Mouse (Mus musculus): ENCODE measurements at regions not wholly inside any gene's neighbourhood (a gene's known extent, or its start where the extent isn't known, plus 50 kb on each side); places are given as distances from the start of the nearest gene placed in this dataset.
A peak's percentile ranks its signal among the peaks of the same experiment; 100 is the strongest.
"Not testable (repeated sequence)": the region's sequence is repeated elsewhere in the genome, so short reads cannot be mapped to it uniquely, and the experiment has no call there.

- not testable (repeated sequence) for H3K4me1 ChIP-seq; H3K4me3 ChIP-seq; H3K36me3 ChIP-seq; H3K27ac ChIP-seq; H3K9ac ChIP-seq; H3K4me2 ChIP-seq (replicated peaks); H3K27me3 ChIP-seq; ATAC-seq (ENCODE audit: low FRiP score, low read depth)
- peaks cover 24% of the 10 kb centered on the region for H3K9me3 ChIP-seq
- WGBS = 89% methylated on average over 20 of the region's 20 CpGs
Observed at GRCm38 (mm10) chr9:3116311-3116710, 79.6 kb downstream of the Gm10715 start.

GRCm38 (mm10) chr9:3161181-3161580 lies 124.5 kb downstream of the Gm10715 start:
- no peak overlapping the region for H3K4me3 ChIP-seq
- no peaks in the 10 kb centered on the region for H3K36me3 ChIP-seq
- H3K4me1 ChIP-seq = no peaks in the 10 kb centered on the region
- no peak overlapping the region for H3K4me2 ChIP-seq (replicated peaks)
- no peaks in the 10 kb centered on the region for H3K27me3 ChIP-seq
- no peak overlapping the region for H3K27ac ChIP-seq
- no peak for ATAC-seq (ENCODE audit: low FRiP score, low read depth)
- H3K9ac ChIP-seq = no peak overlapping the region
- peaks cover 61% of the 10 kb centered on the region for H3K9me3 ChIP-seq

GRCm38 (mm10) chr9:3184343-3184742 lies 147.7 kb downstream of the Gm10715 start:
- Histone ChIP-seq H3K4me2 (replicated peaks) (no peak overlapping the region), H3K9me3 (peaks cover 38% of the 10 kb centered on the region), H3K4me1 (no peaks in the 10 kb centered on the region), H3K27ac (no peak overlapping the region), H3K36me3 (no peaks in the 10 kb centered on the region), H3K27me3 (no peaks in the 10 kb centered on the region), H3K4me3 (no peak overlapping the region), H3K9ac (no peak overlapping the region)
- no peak for ATAC-seq (ENCODE audit: low FRiP score, low read depth)

- no peak for ATAC-seq (ENCODE audit: low FRiP score, low read depth)
- Histone ChIP-seq H3K27ac (no peak overlapping the region), H3K4me1 (no peaks in the 10 kb centered on the region), H3K9me3 (peaks cover 14% of the 10 kb centered on the region; the same call in 1 of the 2 replicates), H3K36me3 (no peaks in the 10 kb centered on the region), H3K4me2 (replicated peaks) (no peak overlapping the region; the same call in 1 of the 2 replicates), H3K27me3 (no peaks in the 10 kb centered on the region), H3K4me3 (no peak overlapping the region), H3K9ac (no peak overlapping the region)
- 31% methylated on average over 33 of the region's 33 CpGs for WGBS
Observed at GRCm38 (mm10) chr9:3199151-3200018, 135.6 kb upstream of the Alkbh8 start.

GRCm38 (mm10) chr9:3200019-3200347 lies 135.0 kb upstream of the Alkbh8 start:
- not testable (repeated sequence) for H3K27me3 ChIP-seq; H3K4me2 ChIP-seq (replicated peaks); H3K4me3 ChIP-seq; H3K4me1 ChIP-seq; ATAC-seq (ENCODE audit: low FRiP score, low read depth); H3K9ac ChIP-seq; H3K36me3 ChIP-seq; H3K27ac ChIP-seq
- H3K9me3 ChIP-seq = peaks cover 14% of the 10 kb centered on the region; the same call in 1 of the 2 replicates
- 46% methylated on average over 16 of the region's 16 CpGs for WGBS

- H3K27ac ChIP-seq; H3K36me3 ChIP-seq; H3K9me3 ChIP-seq; H3K9ac ChIP-seq; ATAC-seq (ENCODE audit: low FRiP score, low read depth); H3K4me2 ChIP-seq (replicated peaks); H3K4me1 ChIP-seq; H3K4me3 ChIP-seq; H3K27me3 ChIP-seq: not testable (repeated sequence)
- 100% methylated on average over 1 of the region's 1 CpGs for WGBS
Observed at GRCm38 (mm10) chr9:3208120-3208519, 126.8 kb upstream of the Alkbh8 start.

- no peak overlapping the region for H3K27ac ChIP-seq
- 61% methylated on average over 10 of the region's 10 CpGs for WGBS
- H3K36me3 ChIP-seq = no peaks in the 10 kb centered on the region
- peaks cover 48% of the 10 kb centered on the region for H3K9me3 ChIP-seq
- no peak overlapping the region for H3K4me2 ChIP-seq (replicated peaks)
- H3K27me3 ChIP-seq = no peaks in the 10 kb centered on the region
- H3K4me3 ChIP-seq = no peak overlapping the region
- no peak overlapping the region for H3K9ac ChIP-seq
- peak; percentile 99 for ATAC-seq (ENCODE audit: low FRiP score, low read depth)
- H3K4me1 ChIP-seq = no peaks in the 10 kb centered on the region
Observed at GRCm38 (mm10) chr9:3258396-3259300, 76.3 kb upstream of the Alkbh8 start.

GRCm38 (mm10) chr9:3260181-3260580 lies 74.8 kb upstream of the Alkbh8 start:
- Histone ChIP-seq H3K27me3 (no peaks in the 10 kb centered on the region), H3K9me3 (peaks cover 49% of the 10 kb centered on the region), H3K9ac (no peak overlapping the region), H3K27ac (no peak overlapping the region), H3K4me3 (no peak overlapping the region), H3K4me1 (no peaks in the 10 kb centered on the region), H3K4me2 (replicated peaks) (no peak overlapping the region), H3K36me3 (no peaks in the 10 kb centered on the region)
- no peak for ATAC-seq (ENCODE audit: low FRiP score, low read depth)
- WGBS = 76% methylated on average over 5 of the region's 5 CpGs

GRCm38 (mm10) chr9:3260860-3261259 lies 74.1 kb upstream of the Alkbh8 start:
- Histone ChIP-seq H3K4me2 (replicated peaks) (no peak overlapping the region), H3K9me3 (peaks cover 55% of the 10 kb centered on the region), H3K27ac (no peak overlapping the region), H3K27me3 (no peaks in the 10 kb centered on the region), H3K4me3 (no peak overlapping the region), H3K9ac (no peak overlapping the region), H3K36me3 (no peaks in the 10 kb centered on the region), H3K4me1 (no peaks in the 10 kb centered on the region)
- ATAC-seq (ENCODE audit: low FRiP score, low read depth) = no peak
- 86% methylated on average over 2 of the region's 2 CpGs for WGBS

GRCm38 (mm10) chr9:3264467-3264866 lies 70.5 kb upstream of the Alkbh8 start:
- Histone ChIP-seq H3K9me3 (peaks cover 35% of the 10 kb centered on the region), H3K27ac (no peak overlapping the region)
- no peak for ATAC-seq (ENCODE audit: low FRiP score, low read depth)

GRCm38 (mm10) chr9:3280496-3280895 lies 54.4 kb upstream of the Alkbh8 start:
- H3K9ac ChIP-seq; ATAC-seq (ENCODE audit: low FRiP score, low read depth): not testable (repeated sequence)

More at GRCm38 (mm10) chr9:3264467-3264866, 70.5 kb upstream of the Alkbh8 start:
- no peak overlapping the region for H3K4me3 ChIP-seq
- H3K9ac ChIP-seq = no peak overlapping the region
- no peaks in the 10 kb centered on the region for H3K27me3 ChIP-seq
- no peak overlapping the region for H3K4me2 ChIP-seq (replicated peaks)
- H3K36me3 ChIP-seq = no peaks in the 10 kb centered on the region
- no peaks in the 10 kb centered on the region for H3K4me1 ChIP-seq

GRCm38 (mm10) chr9:3281906-3282305 lies 53.0 kb upstream of the Alkbh8 start:
- H3K4me2 ChIP-seq (replicated peaks); H3K4me1 ChIP-seq; H3K4me3 ChIP-seq; H3K27ac ChIP-seq; H3K9me3 ChIP-seq; ATAC-seq (ENCODE audit: low FRiP score, low read depth); H3K36me3 ChIP-seq; H3K27me3 ChIP-seq; H3K9ac ChIP-seq: not testable (repeated sequence)
- 90% methylated on average over 3 of the region's 3 CpGs for WGBS

More at GRCm38 (mm10) chr9:3280496-3280895, 54.4 kb upstream of the Alkbh8 start:
- not testable (repeated sequence) for H3K4me1 ChIP-seq; H3K27me3 ChIP-seq; H3K9me3 ChIP-seq; H3K36me3 ChIP-seq; H3K27ac ChIP-seq; H3K4me3 ChIP-seq; H3K4me2 ChIP-seq (replicated peaks)
- WGBS = 88% methylated on average over 8 of the region's 8 CpGs
